Mouse (Mus musculus) spleen, adult 10 weeks (tissue): ENCODE measurements around the gene Tmem51. TPM values are rescaled to one million over a fixed set of nuclear protein-coding genes. Genes with fewer than 3 reads are reported as not detected.

Source experiments
- polyA plus RNA-seq: library from polyadenylated mRNA; stranded (reverse); fragments of 350-450 nt; fragmentation: Illumina TruSeq; extraction: RNeasy Lipid Tissue Mini Kit (QIAGEN cat#74804); gene quantifications from one replicate; pipeline ENCODE4 v1.2.3, GENCODE M21; 2015; ENCODE audit warnings: low replicate concordance; ENCODE audit not compliant: insufficient read depth

The Tmem51 gene
- polyA plus RNA-seq, result 12.8 TPM

DNA sequence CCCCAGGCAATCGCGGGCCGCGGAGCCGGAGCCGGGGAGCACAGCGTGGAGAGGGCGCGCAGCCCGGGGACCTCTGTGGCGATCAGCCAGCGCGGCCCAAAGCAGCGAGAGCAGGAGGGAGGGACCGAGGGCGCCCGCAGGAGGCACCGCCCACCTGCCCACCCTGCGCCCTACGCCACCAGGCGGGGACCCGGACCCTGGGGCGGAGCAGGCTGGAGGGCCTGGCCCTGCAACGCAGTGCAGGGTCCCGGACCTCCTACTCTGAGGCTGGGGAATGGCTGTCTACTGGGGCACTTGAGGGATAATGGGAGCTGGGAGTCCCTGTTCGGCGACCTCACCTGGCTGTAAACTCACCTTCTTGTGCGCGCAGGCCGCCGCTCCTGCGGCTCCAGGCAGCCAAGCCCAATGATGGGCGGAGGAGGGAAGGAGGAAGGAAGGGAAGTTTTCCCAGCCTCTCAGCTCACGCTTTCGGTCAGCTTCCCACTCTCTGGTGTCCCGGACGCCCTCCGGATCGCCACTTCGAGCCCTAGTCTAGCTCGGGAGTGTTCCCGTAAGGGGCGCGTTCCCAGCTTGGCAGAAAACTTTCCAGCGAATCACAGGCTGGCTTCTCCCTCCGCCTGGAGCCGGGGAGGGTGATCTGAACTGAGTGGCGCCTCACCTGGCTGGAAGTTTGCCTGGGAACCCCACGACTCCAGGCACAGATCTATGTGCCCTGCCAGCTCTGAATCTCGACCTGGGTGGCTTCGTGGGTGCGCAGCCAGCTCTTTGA is at the start of gene Tmem51:
Gene Tmem51 (minus strand): TSS at position 174 of the 769 bp plus-strand sequence.

DNA sequence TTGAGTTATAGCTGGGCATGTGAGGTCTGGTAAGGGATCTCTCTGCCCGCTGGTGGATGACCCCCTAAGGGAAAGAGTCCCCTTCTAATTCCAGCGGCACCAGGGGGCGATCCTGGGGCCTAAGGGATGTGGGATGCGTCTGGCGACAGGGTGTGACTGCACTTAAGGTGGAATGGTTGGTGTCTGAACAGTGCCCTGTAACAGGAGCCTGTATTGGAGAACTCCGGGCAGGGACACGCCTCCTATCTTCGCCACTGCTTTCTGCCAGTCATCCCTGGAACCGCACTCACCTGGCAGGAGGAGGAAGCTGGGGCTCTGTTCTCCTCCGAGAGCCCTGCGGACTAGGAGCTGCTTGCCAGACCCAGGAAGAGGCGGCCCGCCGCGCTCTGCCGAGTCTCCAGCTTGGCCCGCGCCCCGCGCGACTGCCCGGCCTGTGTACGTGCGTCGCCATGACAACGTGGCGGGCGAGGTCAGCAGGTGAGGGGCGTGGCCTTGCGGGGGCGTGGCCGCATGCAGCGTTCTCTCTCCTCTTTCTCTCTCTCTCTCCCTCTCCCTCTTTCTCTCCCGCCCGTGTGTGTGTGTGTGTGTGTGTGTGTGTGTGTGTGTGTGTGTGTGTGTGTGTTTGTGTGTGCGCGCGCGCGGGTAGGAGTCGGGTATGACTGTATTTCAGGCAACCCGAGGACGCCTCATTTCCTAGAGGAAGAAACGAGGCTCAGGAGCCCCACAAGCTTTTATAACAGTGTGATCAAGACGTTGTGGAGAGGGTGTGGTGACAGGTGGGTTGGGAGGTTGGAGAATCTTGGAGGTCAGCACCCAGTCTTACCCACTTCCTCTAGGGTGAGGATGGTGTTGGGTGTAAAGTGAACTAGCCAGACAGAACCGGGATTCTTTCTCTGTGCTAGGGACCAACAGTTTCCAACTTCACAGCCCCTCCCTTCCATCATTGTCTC is 69.2 kb downstream of the Tmem51 start, which contains the start of gene Fhad1:
Gene Fhad1 (minus strand): TSS at position 424 of the 950 bp plus-strand sequence.

Other genes starting within 250 kb of the Tmem51 start
- gene Ctrc, start 237.9 kb downstream of the Tmem51 start, polyA plus RNA-seq, result not detected
- 34.5 TPM for gene Efhd2, start 209.4 kb downstream of the Tmem51 start, polyA plus RNA-seq
- gene Fhad1, start 69.2 kb downstream of the Tmem51 start, polyA plus RNA-seq, result 0.91 TPM
- gene Kazn, start 155.1 kb upstream of the Tmem51 start, polyA plus RNA-seq, result 10.8 TPM